Mouse (Mus musculus) limb, embryonic 15.5 days (tissue): ENCODE results near the gene Atf7ip. TPM values are rescaled to one million over a fixed set of nuclear protein-coding genes. Genes with fewer than 3 reads are reported as not detected.

ENCODE experiments used
- ATAC-seq: fragments of 200-750 bp; cut with Nextera tagmentation; 2 replicates; pipeline ENCODE4 v1.8.0; 2017; ENCODE audit warnings: low read depth, moderate TSS enrichment; ENCODE audit not compliant: insufficient number of reproducible peaks, low FRiP score, low TSS enrichment
- H3K27ac ChIP-seq: fragments of 300-500 bp; sonication (generic); 2 replicates; pipeline ENCODE4 v1.5.1; 2015; ENCODE audit warnings: moderate library complexity, mild to moderate bottlenecking, inconsistent platforms
- H3K27me3 ChIP-seq: fragments of 300-500 bp; sonication (generic); 2 replicates; pipeline ENCODE4 v1.6.1; 2015; ENCODE audit warnings: inconsistent platforms
- H3K36me3 ChIP-seq: fragments of 300-500 bp; sonication (generic); 2 replicates; pipeline ENCODE4 v1.6.1; 2015; ENCODE audit warnings: inconsistent platforms
- H3K4me1 ChIP-seq: fragments of 300-500 bp; sonication (generic); 2 replicates; pipeline ENCODE4 v1.6.1; 2015; ENCODE audit warnings: inconsistent platforms
- H3K4me2 ChIP-seq: fragments of 300-500 bp; sonication (generic); 2 replicates; pipeline ENCODE4 v1.6.1; 2015; ENCODE audit warnings: mild to moderate bottlenecking, inconsistent platforms
- H3K4me3 ChIP-seq: fragments of 300-500 bp; sonication (generic); 2 replicates; pipeline ENCODE4 v1.5.1; 2015; ENCODE audit warnings: mild to moderate bottlenecking, inconsistent platforms
- H3K9ac ChIP-seq: fragments of 300-500 bp; sonication (generic); 2 replicates; pipeline ENCODE4 v1.6.1; 2015; ENCODE audit warnings: inconsistent platforms
- H3K9me3 ChIP-seq: fragments of 300-500 bp; sonication (generic); 2 replicates; pipeline ENCODE4 v1.6.1; 2016; ENCODE audit warnings: inconsistent platforms
- WGBS: fragments of 180-500 bp; shearing (Covaris S2); methylation state at CpG from one replicate; pipeline ENCODE4 v1.1.7; 2015; 5-methylcytosine and 5-hydroxymethylcytosine counted together
- polyA plus RNA-seq: library from polyadenylated mRNA; unstranded; fragments of >200 nt; fragmentation: Nextera tagmentation; extraction: Ambion mirVana; gene quantifications from 2 replicates; pipeline ENCODE4 v1.2.1, GENCODE M21; 2015

The Atf7ip gene
- polyA plus RNA-seq, 1 experiment from 2014 or later, result 35.2 TPM

- 92% methylated on average over 6 of the region's 6 CpGs for WGBS
- ATAC-seq, result no peak
Observed at GRCm38 (mm10) chr6:136516626-136517025, 10.7 kb downstream of the Atf7ip start.

GRCm38 (mm10) chr6:136517221-136517620, 11.3 kb downstream of the Atf7ip start:
- H3K27ac ChIP-seq, result no peak overlapping the region
- no peak for ATAC-seq
- no peaks in the 10 kb centered on the region for H3K27me3 ChIP-seq
- H3K4me2 ChIP-seq, result no peak overlapping the region
- H3K4me3 ChIP-seq, result no peak overlapping the region
- no peaks in the 10 kb centered on the region for H3K36me3 ChIP-seq
- H3K9ac ChIP-seq, result no peak overlapping the region
- H3K4me1 ChIP-seq, result peaks cover 6% of the 10 kb centered on the region; the same call in 1 of the 2 replicates
- no peaks in the 10 kb centered on the region for H3K9me3 ChIP-seq

More at GRCm38 (mm10) chr6:136516626-136517025, 10.7 kb downstream of the Atf7ip start:
- H3K9me3 ChIP-seq, result no peaks in the 10 kb centered on the region
- no peak overlapping the region for H3K4me2 ChIP-seq
- no peaks in the 10 kb centered on the region for H3K36me3 ChIP-seq
- H3K27me3 ChIP-seq, result no peaks in the 10 kb centered on the region
- H3K4me3 ChIP-seq, result no peak overlapping the region
- H3K27ac ChIP-seq, result no peak overlapping the region
- no peak overlapping the region for H3K9ac ChIP-seq
- peaks cover 4% of the 10 kb centered on the region; the same call in 1 of the 2 replicates for H3K4me1 ChIP-seq

- peak overlapping the region; percentile 60 for H3K9ac ChIP-seq
- H3K4me3 ChIP-seq, result peak overlapping the region; percentile 69
- no peaks in the 10 kb centered on the region for H3K27me3 ChIP-seq
- peak; percentile 97 for ATAC-seq
- no peaks in the 10 kb centered on the region for H3K9me3 ChIP-seq
- peaks cover 6% of the 10 kb centered on the region; the same call in 1 of the 2 replicates for H3K4me1 ChIP-seq
- peak overlapping the region; percentile 99 for H3K27ac ChIP-seq
- WGBS, result under 1% methylated on average over 59 of the region's 59 CpGs
- H3K36me3 ChIP-seq, result peaks cover 7% of the 10 kb centered on the region
- peak overlapping the region; percentile 37 for H3K4me2 ChIP-seq
Observed at GRCm38 (mm10) chr6:136518537-136519246, 12.7 kb downstream of the Atf7ip start.

- Histone ChIP-seq H3K27me3 (no peaks in the 10 kb centered on the region), H3K9ac (no peak overlapping the region), H3K4me2 (peak overlapping the region; percentile 37), H3K9me3 (no peaks in the 10 kb centered on the region), H3K4me3 (peak overlapping the region; percentile 69), H3K4me1 (peaks cover 6% of the 10 kb centered on the region; the same call in 1 of the 2 replicates), H3K27ac (peak overlapping the region; percentile 99), H3K36me3 (peaks cover 7% of the 10 kb centered on the region)
- ATAC-seq, result no peak
- whole genome bisulfite sequencing, result 2% methylated on average over 17 of the region's 17 CpGs
Observed at GRCm38 (mm10) chr6:136519254-136519653, 13.3 kb downstream of the Atf7ip start.

- no peaks in the 10 kb centered on the region for H3K9me3 ChIP-seq
- no peaks in the 10 kb centered on the region for H3K27me3 ChIP-seq
- H3K27ac ChIP-seq, result no peak overlapping the region
- H3K4me1 ChIP-seq, result peaks cover 6% of the 10 kb centered on the region; the same call in 1 of the 2 replicates
- WGBS, result 70% methylated on average over 2 of the region's 2 CpGs
- H3K36me3 ChIP-seq, result peaks cover 17% of the 10 kb centered on the region
- H3K9ac ChIP-seq, result no peak overlapping the region
- H3K4me3 ChIP-seq, result no peak overlapping the region
- H3K4me2 ChIP-seq, result 0 out of 2 replicates have a peak overlapping the region, but pooled peaks have one; percentile 10
- ATAC-seq, result no peak
Observed at GRCm38 (mm10) chr6:136520361-136520760, 14.4 kb downstream of the Atf7ip start.

DNA sequence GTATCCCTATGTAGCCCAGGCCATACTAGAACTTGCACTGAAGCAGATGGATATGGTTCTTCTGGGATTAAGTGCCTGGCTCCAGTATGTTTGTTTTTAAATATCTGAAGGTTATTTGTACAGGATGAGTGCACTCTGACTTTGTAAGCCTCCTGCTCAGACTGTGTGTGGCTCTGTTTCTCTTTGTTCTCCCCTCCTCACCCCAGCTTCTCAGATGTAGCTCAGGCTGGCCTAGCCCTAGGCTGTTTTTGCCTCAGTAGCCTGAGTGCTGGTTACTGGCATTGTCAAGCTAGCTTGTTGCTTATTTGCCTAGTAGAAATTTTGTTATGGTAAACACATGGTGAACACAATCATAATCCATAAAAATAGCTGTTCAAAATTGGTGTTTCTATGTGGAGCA, 15.7 kb downstream of the Atf7ip start:
- Histone ChIP-seq H3K27ac (no peak overlapping the region), H3K4me2 (no peak overlapping the region), H3K4me3 (no peak overlapping the region), H3K27me3 (no peaks in the 10 kb centered on the region), H3K9me3 (no peaks in the 10 kb centered on the region), H3K36me3 (peaks cover 25% of the 10 kb centered on the region), H3K4me1 (peaks cover 6% of the 10 kb centered on the region; the same call in 1 of the 2 replicates), H3K9ac (no peak overlapping the region)
- no peak for ATAC-seq

- H3K4me2 ChIP-seq, result no peak overlapping the region
- peaks cover 25% of the 10 kb centered on the region for H3K36me3 ChIP-seq
- H3K27me3 ChIP-seq, result no peaks in the 10 kb centered on the region
- H3K9ac ChIP-seq, result no peak overlapping the region
- 96% methylated on average over 5 of the region's 5 CpGs for WGBS
- ATAC-seq, result no peak
- H3K27ac ChIP-seq, result no peak overlapping the region
- no peak overlapping the region for H3K4me3 ChIP-seq
- H3K4me1 ChIP-seq, result peaks cover 6% of the 10 kb centered on the region; the same call in 1 of the 2 replicates
- no peaks in the 10 kb centered on the region for H3K9me3 ChIP-seq
Observed at GRCm38 (mm10) chr6:136522658-136523057, 16.7 kb downstream of the Atf7ip start.

DNA sequence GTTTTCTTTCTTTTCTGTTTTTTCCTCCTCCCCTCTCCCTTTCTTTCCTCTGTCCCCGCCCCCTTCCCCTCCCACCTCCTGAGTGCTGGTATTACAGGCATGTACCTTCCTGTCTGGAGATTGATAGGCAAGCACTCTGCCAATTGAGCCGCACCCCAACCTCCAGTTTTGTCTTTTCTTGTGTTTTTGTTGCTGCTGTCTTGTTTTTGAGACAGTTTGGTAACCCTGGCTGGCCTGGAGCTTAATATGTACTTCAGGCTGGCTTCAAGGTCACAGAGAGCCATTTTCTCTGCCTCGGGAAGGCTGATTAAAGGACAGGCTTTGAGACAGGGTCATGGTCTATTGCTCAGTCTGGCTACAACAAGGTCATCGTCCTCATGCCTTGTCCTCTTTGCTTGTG, 18.8 kb downstream of the Atf7ip start:
- H3K27ac ChIP-seq, result no peak overlapping the region
- H3K27me3 ChIP-seq, result no peaks in the 10 kb centered on the region
- no peak overlapping the region for H3K4me3 ChIP-seq
- ATAC-seq, result no peak
- H3K36me3 ChIP-seq, result peaks cover 31% of the 10 kb centered on the region
- WGBS, result 86% methylated on average over 4 of the region's 4 CpGs
- no peak overlapping the region for H3K4me2 ChIP-seq
- H3K4me1 ChIP-seq, result peaks cover 9% of the 10 kb centered on the region; the same call in 1 of the 2 replicates
- H3K9ac ChIP-seq, result no peak overlapping the region
- H3K9me3 ChIP-seq, result no peaks in the 10 kb centered on the region

- no peak for ATAC-seq
- peaks cover 31% of the 10 kb centered on the region for H3K36me3 ChIP-seq
- H3K27ac ChIP-seq, result no peak overlapping the region
- H3K9ac ChIP-seq, result no peak overlapping the region
- H3K27me3 ChIP-seq, result no peaks in the 10 kb centered on the region
- H3K4me1 ChIP-seq, result peaks cover 9% of the 10 kb centered on the region; the same call in 1 of the 2 replicates
- whole genome bisulfite sequencing, result 91% methylated on average over 4 of the region's 4 CpGs
- H3K4me3 ChIP-seq, result no peak overlapping the region
- no peak overlapping the region for H3K4me2 ChIP-seq
- H3K9me3 ChIP-seq, result no peaks in the 10 kb centered on the region
Observed at GRCm38 (mm10) chr6:136525567-136525966, 19.6 kb downstream of the Atf7ip start.

GRCm38 (mm10) chr6:136529156-136529555, 23.2 kb downstream of the Atf7ip start:
- no peak for ATAC-seq
- H3K4me3 ChIP-seq, result no peak overlapping the region
- H3K9me3 ChIP-seq, result no peaks in the 10 kb centered on the region
- H3K4me1 ChIP-seq, result peaks cover 17% of the 10 kb centered on the region
- no peak overlapping the region for H3K9ac ChIP-seq
- H3K36me3 ChIP-seq, result peaks cover 24% of the 10 kb centered on the region
- H3K4me2 ChIP-seq, result no peak overlapping the region
- H3K27me3 ChIP-seq, result no peaks in the 10 kb centered on the region
- 53% methylated on average over 2 of the region's 2 CpGs for WGBS
- H3K27ac ChIP-seq, result 0 out of 2 replicates have a peak overlapping the region, but pooled peaks have one; percentile 50

DNA sequence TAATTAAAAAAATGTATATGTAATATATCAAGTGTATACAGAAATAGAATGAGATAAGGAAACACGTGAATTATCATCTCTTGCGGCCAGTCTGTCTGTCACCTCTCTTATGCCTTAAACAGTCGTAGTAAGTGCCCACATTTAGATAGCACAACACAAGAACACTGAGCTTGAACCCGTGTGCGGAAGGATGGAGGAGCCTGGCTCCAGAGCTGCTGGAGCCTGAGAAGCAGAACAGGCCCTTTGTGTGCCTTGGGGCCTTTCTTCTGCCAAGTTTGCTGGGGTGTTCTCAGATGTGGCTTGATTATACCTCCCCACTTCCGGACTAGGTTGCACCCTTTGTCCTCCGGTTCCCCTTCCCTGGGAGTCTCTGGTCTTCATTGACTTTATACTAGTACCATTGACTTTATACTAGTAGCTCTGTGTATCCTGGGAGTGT, 25.8 kb downstream of the Atf7ip start:
- no peak overlapping the region for H3K9ac ChIP-seq
- H3K27ac ChIP-seq, result peak overlapping the region; percentile 86
- H3K27me3 ChIP-seq, result no peaks in the 10 kb centered on the region
- H3K4me2 ChIP-seq, result peak overlapping the region; percentile 26; the same call in 1 of the 2 replicates
- H3K4me1 ChIP-seq, result peaks cover 20% of the 10 kb centered on the region
- H3K36me3 ChIP-seq, result 0 out of 2 replicates have a peak, but pooled peaks cover 6% of the 10 kb centered on the region
- WGBS, result 50% methylated on average over 7 of the region's 7 CpGs
- ATAC-seq, result no peak
- H3K9me3 ChIP-seq, result no peaks in the 10 kb centered on the region
- H3K4me3 ChIP-seq, result no peak overlapping the region

- Histone ChIP-seq H3K27me3 (no peaks in the 10 kb centered on the region), H3K4me1 (peaks cover 20% of the 10 kb centered on the region), H3K4me2 (0 out of 2 replicates have a peak overlapping the region, but pooled peaks have one; percentile 10), H3K4me3 (peak overlapping the region; percentile 16), H3K27ac (peak overlapping the region; percentile 79), H3K9ac (no peak overlapping the region), H3K36me3 (peaks cover 11% of the 10 kb centered on the region), H3K9me3 (no peaks in the 10 kb centered on the region)
- peak; percentile 82; the same call in 1 of the 2 replicates for ATAC-seq
- 23% methylated on average over 7 of the region's 7 CpGs for WGBS
Observed at GRCm38 (mm10) chr6:136532535-136533291, 26.7 kb downstream of the Atf7ip start.
